Mouse (Mus musculus): ENCODE data around the gene Fign.

Fign gene

GRCm38 (mm10) chr2:64075873-64076272, 22.0 kb downstream of the Fign start:
- no peak for TF ChIP-seq GATA4 (IDR thresholded peaks at IDR 0.05; ENCODE audit: insufficient replicate concordance, low read length)

DNA sequence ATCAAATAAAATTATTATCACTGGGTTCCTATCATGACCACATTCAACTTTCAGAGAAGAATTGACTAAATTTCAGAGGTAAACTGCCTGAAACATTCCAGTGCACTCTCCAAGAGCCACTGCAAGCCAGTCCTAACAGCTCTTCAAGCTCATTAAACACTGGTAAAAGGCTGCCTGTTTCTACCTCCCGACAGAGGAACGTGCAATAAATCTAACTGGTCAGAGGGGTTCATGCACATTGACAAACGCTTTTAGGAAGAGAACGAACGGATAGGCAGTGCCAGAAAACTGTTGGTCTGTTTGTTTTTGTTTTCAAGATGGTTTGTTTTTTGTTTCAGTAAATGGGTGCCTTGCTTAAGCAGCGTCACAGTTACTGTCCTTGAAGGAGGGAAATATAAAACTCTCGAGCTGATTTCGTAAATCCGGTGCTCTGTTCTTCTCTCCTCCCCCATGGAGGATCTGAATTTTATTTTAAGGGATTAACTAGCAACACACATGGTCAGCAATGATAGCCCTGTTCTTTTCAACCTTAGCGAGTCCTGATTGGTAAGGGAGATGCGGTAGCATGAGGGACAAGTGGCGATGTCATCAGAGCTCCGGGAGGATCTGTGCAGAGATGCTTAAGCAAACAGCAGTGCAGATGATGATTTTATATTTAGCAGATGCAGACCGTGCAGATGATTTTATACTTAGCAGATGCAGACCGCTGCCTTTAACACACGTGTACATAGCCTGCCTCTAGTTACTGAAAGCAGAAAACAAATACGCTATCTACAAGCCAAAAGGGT, 23.0 kb downstream of the Fign start:
- no peak for TF ChIP-seq GATA4 (IDR thresholded peaks at IDR 0.05; ENCODE audit: insufficient replicate concordance, low read length)

DNA sequence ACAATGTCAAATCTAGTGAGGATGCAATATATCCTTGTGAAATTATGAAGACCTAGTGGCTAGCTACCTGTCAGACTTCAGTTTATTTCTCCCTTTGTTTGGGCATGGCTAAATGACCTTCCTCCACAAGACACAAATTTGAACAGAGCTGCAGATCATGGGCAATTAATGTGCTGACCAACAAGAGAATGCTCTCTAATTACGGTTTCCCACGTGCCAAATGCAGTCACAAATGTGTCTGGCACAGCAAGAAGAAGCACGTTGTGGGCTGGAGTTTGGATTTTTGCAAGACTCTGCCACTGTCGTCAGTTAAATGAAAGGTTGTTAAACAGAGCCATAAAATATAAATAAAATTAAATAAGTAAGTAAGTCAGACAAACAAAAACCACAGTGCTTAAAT, 25.7 kb downstream of the Fign start:
- no peak for TF ChIP-seq GATA4 (IDR thresholded peaks at IDR 0.05; ENCODE audit: insufficient replicate concordance, low read length)

DNA sequence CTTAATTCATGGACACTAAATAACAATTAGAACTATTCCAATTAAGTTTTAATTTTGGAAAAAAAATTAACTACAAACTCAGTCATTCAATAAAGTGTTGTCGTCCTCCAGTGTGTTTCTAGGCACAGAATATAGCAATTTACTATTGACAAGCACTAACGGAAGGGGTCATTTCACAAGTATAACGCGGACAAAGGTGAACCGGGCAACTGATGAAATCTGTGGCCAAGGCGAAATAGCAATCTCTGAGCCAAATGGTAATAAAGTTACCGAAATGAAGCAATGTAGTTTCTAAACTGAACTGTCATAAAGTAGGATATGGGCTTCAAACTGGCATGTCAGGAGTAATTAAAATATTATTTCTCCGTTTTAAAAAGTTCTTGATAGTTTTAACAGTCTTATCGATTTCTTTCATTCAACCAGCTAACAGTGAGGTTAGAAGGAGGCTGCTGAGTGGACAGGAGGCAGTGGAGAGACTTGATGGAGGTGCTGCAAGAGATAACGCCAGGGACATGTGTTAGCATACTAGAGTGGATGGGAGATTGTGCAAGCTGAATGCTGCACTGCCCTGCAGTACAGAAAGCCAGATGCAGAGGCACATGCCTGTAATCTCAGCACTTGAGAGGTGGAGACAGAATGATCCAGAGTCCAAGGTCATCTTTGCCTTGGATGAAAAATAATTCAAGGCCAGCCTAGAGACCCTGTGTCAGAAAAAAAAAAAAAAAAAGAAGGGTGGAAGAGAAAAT, 27.7 kb downstream of the Fign start:
- peak; percentile 93 for TF ChIP-seq GATA4 (IDR thresholded peaks at IDR 0.05; ENCODE audit: insufficient replicate concordance, low read length)

GRCm38 (mm10) chr2:64065511-64065910, 32.3 kb downstream of the Fign start:
- no peak for TF ChIP-seq GATA4 (IDR thresholded peaks at IDR 0.05; ENCODE audit: insufficient replicate concordance, low read length)

DNA sequence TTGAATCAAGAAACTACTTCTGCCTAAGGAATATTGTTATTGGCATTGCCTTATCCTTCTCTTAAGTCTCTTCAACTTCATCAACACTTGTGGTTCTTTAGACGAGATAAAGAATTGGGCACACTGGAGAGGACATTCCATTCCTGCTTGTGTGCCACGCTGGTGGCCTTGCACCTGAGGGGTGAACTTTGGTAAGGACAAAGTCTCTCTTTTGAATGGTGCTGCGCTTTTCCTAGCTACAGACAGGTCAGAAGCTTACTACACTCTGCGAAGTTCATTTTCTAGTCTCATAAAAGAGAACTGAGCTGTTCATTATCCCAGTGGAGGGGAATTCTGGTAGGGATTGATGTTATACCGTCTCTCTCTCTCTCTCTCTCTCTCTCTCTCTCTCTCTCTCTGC, 38.4 kb downstream of the Fign start:
- peak; percentile 44; the same call in 1 of the 2 replicates for TF ChIP-seq GATA4 (IDR thresholded peaks at IDR 0.05; ENCODE audit: insufficient replicate concordance, low read length)

- no peak for TF ChIP-seq GATA4 (IDR thresholded peaks at IDR 0.05; ENCODE audit: insufficient replicate concordance, low read length)
Observed at GRCm38 (mm10) chr2:64048142-64048541, 49.7 kb downstream of the Fign start.

DNA sequence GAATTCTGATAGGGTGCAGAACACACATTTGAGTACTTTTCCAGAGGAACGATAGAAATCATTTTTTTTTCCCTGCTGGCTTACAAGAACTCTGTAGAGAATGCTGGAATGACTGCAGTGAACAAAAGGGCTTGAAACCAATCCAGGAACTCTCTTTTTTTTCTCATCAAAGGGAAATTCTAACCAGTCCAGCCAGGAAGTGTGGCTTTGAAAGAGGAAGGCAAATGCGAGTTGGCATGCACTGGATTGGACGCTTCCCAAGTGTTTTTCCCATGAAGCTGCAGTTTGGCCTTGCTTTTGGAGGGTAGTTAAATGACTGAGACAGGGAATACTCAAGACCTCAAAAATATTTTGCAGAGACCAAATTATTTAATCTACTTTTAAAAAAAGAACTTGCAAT, 54.7 kb downstream of the Fign start:
- no peak for TF ChIP-seq GATA4 (IDR thresholded peaks at IDR 0.05; ENCODE audit: insufficient replicate concordance, low read length)

GRCm38 (mm10) chr2:64035393-64035792, 62.4 kb downstream of the Fign start:
- TF ChIP-seq GATA4 (IDR thresholded peaks at IDR 0.05; ENCODE audit: insufficient replicate concordance, low read length), result no peak

DNA sequence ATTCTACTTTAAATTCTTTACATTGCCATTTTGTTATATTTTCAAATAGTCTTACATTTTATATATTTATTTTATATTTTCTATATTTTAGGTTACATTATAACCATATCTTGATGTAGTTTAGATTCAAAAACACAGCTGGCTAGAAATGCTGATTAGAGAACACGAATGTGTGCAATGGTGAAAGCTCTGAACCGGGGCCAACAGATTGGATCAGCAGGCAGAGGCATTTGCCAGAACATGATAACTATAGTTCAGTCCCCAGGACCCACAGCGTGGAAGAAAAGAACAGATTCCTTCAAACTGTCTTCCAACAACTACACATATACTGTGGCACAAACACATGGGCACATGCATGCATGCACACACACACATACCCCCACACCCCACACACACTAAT, 64.0 kb downstream of the Fign start:
- TF ChIP-seq GATA4 (IDR thresholded peaks at IDR 0.05; ENCODE audit: insufficient replicate concordance, low read length), result no peak

GRCm38 (mm10) chr2:64025961-64026360, 71.9 kb downstream of the Fign start:
- TF ChIP-seq GATA4 (IDR thresholded peaks at IDR 0.05; ENCODE audit: insufficient replicate concordance, low read length), result no peak

- no peak for TF ChIP-seq GATA4 (IDR thresholded peaks at IDR 0.05; ENCODE audit: insufficient replicate concordance, low read length)
Observed at GRCm38 (mm10) chr2:63994304-63995023, 103.4 kb downstream of the Fign start.

DNA sequence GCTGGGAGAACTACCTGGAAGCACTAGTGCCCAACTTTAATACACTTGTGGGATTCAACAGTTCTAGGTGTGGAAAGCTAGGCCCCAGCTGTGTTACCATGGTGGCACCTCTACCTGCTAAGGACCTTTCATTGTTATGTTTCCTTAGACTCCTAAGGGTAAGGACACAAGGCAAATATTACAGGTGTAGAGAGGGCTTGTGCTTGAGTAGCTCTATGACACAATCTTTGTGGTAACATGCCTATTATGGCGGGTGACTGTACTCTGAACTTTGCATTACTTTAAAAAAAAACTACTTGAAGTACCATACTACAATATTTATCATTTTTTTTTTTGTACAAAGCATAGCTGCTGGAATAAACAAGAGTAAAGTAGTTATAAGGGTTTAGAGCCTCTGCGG, 112.4 kb downstream of the Fign start:
- no peak for TF ChIP-seq GATA4 (IDR thresholded peaks at IDR 0.05; ENCODE audit: insufficient replicate concordance, low read length)

DNA sequence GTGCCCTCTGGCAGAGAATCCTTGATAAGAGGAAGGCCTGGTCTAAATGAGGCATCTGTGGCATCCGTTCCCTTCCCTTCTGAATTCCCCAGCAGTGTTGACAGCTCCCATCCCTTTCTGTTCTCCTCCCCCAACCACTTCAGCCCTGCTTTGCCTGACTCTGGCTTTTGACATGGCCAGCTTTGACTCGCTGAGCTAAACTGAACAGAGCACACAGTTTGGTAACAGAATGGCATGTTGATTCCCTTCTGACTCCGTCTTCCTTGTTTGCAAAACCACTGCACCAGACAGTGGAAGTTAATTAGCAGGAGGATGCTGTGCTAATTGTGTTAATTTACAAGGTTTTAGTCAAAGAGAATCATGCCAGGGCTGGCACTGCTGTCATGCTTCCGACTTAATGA, 115.5 kb downstream of the Fign start:
- TF ChIP-seq GATA4 (IDR thresholded peaks at IDR 0.05; ENCODE audit: insufficient replicate concordance, low read length), result no peak

DNA sequence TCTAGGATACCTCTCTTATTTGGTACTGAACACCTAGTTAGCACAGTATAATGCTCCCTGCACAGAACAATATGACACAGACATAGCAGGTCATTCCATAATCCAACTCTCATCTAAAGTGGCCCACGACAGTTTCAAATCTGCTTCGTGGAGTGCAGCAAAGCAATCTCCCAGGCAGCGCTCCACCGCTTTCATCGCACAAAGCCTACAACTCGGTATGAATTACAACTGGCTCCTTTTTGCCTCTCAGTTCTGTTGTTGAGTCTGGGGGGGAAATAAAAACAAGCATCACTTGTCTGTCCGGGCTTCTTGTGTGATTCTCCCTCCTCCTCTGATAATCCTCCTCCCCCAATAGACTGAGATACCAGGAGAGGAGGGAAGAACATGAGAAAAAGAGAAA, 116.4 kb downstream of the Fign start:
- TF ChIP-seq GATA4 (IDR thresholded peaks at IDR 0.05; ENCODE audit: insufficient replicate concordance, low read length), result no peak

- TF ChIP-seq GATA4 (IDR thresholded peaks at IDR 0.05; ENCODE audit: insufficient replicate concordance, low read length), result no peak
Observed at GRCm38 (mm10) chr2:63969633-63970032, 128.2 kb downstream of the Fign start.

Measured in liver, adult (tissue).